Mouse (Mus musculus): ENCODE results near the gene Ergic1. TPM values are rescaled to one million over a fixed set of nuclear protein-coding genes. Genes with fewer than 3 reads are reported as not detected.

Gene Ergic1
- total RNA-seq, 2 experiments from 2014 or later: 109 to 115 TPM

GRCm38 (mm10) chr17:26601514-26601913, 40.2 kb downstream of the Ergic1 start:
- DNase-seq: no peak

- DNase-seq: no peak
Observed at GRCm38 (mm10) chr17:26601926-26602325, 40.6 kb downstream of the Ergic1 start.

GRCm38 (mm10) chr17:26602371-26602885, 41.1 kb downstream of the Ergic1 start:
- peak; percentile 69 for DNase-seq

GRCm38 (mm10) chr17:26603311-26603710, 42.0 kb downstream of the Ergic1 start:
- DNase-seq: no peak

- no peak for DNase-seq
Observed at GRCm38 (mm10) chr17:26605636-26606035, 44.3 kb downstream of the Ergic1 start.

- no peak for DNase-seq
Observed at GRCm38 (mm10) chr17:26606516-26606915, 45.2 kb downstream of the Ergic1 start.

- no peak for DNase-seq
Observed at GRCm38 (mm10) chr17:26608348-26608747, 47.1 kb downstream of the Ergic1 start.

- DNase-seq: no peak
Observed at GRCm38 (mm10) chr17:26608877-26609276, 47.6 kb downstream of the Ergic1 start.

- no peak for DNase-seq
Observed at GRCm38 (mm10) chr17:26609820-26610219, 48.5 kb downstream of the Ergic1 start.

- peak; percentile 54 for DNase-seq
Observed at GRCm38 (mm10) chr17:26611328-26611727, 50.0 kb downstream of the Ergic1 start.

GRCm38 (mm10) chr17:26611918-26612317, 50.6 kb downstream of the Ergic1 start:
- DNase-seq: no peak

- DNase-seq: no peak
Observed at GRCm38 (mm10) chr17:26614286-26614685, 53.0 kb downstream of the Ergic1 start.

GRCm38 (mm10) chr17:26614708-26615486, 53.6 kb downstream of the Ergic1 start:
- DNase-seq: no peak

GRCm38 (mm10) chr17:26616696-26617095, 55.4 kb downstream of the Ergic1 start:
- no peak for DNase-seq

GRCm38 (mm10) chr17:26618498-26618897, 57.2 kb downstream of the Ergic1 start:
- DNase-seq: no peak

- no peak for DNase-seq
Observed at GRCm38 (mm10) chr17:26619577-26619976, 58.3 kb downstream of the Ergic1 start.

- no peak for DNase-seq
Observed at GRCm38 (mm10) chr17:26620292-26620691, 59.0 kb downstream of the Ergic1 start.

- DNase-seq: peak; percentile 71
Observed at GRCm38 (mm10) chr17:26620786-26621766, 59.8 kb downstream of the Ergic1 start.

- DNase-seq: no peak
Observed at GRCm38 (mm10) chr17:26621912-26622311, 60.6 kb downstream of the Ergic1 start.

GRCm38 (mm10) chr17:26623991-26624390, 62.7 kb downstream of the Ergic1 start:
- no peak for DNase-seq

GRCm38 (mm10) chr17:26624999-26625398, 63.7 kb downstream of the Ergic1 start:
- no peak for DNase-seq

- DNase-seq: no peak
Observed at GRCm38 (mm10) chr17:26625521-26626010, 64.3 kb downstream of the Ergic1 start.

GRCm38 (mm10) chr17:26628479-26628878, 67.2 kb downstream of the Ergic1 start:
- no peak for DNase-seq

Data from heart, postnatal 4 days (tissue).